Mouse (Mus musculus) layer of hippocampus, adult 9-11 months (tissue): ENCODE data around the gene Tarbp2.

Source experiments
- DNase-seq: peaks from one replicate; pipeline ENCODE4 v3.0.0; 2022

The Tarbp2 gene

DNA sequence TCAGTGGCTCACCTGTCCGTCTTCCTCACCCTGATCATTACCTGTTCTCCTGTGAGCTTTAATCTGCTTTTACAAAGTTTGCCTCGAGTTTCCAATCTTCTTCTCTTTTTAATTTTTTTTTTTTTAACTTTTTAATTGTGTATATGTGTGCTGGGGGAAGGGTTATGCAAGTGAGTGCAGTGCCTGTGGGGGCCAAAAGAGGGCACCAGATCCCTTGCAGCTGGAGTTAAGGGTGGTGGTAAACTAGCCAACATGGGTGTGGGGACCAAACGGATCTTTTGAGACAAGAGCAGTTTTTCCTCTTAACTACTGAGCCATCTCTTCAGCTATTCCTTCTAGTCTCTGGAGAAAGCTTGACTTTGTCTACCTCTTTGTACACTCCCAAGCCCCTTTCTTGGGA is 9.9 kb downstream of the Tarbp2 start:
- no peak for DNase-seq

- no peak for DNase-seq
Observed at GRCm38 (mm10) chr15:102528396-102528795, 10.4 kb downstream of the Tarbp2 start.

DNA sequence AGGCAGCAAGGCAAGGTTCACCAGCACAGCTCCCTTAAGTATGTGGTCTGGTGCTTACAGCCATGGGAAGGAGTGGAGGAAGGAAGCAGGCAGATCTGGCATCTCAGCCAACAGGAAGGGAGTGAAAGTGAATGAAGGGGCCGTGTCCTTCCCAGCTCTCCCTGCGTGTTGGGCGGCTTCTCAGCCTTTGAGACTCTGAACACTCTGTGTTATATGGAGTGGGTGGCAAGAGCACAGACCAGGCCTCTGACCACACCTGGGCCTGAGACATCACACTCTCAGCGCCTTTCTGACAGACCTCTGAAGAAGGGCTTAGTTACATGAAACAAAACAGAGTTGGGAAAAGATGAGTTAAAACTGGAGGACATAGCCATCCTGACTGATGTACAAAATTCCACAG is 12.6 kb downstream of the Tarbp2 start:
- no peak for DNase-seq

DNA sequence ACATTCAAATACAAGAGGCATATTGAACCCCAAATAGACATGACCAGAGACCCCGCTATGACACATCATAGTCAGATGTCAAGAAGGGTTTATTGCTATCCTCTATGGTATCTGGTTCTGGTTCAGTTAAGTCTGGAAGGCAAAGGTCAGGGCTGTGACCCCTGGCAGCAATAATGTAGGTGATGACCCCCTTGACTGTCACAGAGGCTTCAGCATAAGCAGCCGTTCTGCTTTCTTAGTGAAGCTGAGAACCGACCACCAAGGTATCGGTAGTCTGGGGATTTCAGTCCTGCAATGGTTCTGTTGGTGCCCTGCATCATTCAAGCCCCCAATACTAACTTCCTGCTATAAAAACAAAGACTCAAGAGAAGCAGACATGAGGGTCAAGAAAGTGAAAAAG is 13.6 kb downstream of the Tarbp2 start:
- DNase-seq, result no peak

DNA sequence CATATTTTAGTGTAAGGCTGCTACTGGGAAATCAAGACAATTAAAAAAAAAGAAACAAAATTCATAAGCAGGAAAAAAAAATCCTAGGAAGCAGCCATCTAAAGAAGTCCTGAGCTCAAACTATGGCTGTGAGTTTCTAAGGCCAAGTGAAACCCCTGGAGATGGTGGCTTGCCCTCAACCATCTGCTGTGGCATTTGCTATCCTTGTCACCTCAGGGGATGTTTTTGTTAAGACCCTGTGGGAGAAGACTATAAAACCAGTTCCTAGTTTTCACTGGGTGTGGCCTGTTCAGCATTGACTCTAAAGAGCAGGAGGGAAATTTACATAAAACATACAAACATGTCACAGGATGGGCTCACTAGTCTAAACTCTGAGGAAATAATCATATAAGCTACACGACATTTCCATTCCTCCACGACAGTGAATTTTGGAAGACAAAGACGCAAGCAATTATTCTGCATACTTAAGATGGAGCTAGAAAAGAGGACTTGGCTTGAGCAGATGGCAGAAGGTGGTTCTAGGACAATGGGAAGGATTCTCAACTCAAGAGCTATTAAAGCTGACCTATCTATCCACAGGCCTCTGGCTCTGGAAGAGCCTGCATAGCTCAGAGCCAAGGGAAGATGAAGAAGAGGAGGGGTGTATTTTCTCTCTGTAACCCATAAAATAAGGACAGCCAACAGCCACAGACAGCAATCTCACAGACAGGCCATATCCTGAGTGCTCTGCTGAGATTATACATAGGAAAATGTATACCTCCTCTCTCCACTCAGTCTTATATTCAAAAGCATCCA is 14.3 kb downstream of the Tarbp2 start:
- DNase-seq, result no peak

DNA sequence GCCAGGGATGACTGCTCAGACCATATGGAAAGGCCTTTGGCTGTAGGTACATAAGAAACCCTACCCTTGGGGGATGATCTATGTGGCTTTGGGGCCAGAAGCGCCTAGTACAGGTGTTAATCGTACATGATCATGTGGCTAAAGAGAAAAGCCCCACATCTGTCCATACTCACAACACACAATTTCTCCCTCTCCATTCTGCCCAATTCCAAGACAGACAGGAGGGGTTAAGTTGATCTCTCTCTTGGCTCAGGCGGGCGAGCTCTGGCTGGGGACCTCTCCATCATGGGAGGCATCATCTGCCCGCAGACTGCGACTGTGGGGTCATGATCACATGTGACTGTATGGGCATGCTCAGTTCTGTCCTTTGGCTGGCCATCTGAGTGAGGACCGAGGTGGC is 15.9 kb downstream of the Tarbp2 start:
- DNase-seq, result no peak

DNA sequence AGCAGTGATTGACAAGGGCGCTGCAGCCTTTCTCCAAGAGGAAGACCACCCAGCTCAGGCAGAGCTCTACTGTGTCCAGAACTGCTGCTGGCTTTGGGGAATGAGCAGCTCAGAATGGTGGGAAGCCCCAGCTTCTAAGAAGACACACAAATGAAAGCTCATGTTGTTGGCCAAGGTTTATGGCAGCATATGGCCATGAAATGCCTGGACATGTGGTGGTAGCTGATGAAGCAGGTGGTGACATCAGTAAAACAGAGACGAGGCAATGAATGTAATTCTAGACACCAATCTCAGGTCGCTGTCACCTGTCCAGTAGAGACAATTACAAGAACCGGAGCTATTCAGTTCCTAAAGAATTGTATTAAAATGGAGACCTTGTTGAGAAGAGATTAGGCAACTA is 26.8 kb downstream of the Tarbp2 start:
- DNase-seq, result no peak

DNA sequence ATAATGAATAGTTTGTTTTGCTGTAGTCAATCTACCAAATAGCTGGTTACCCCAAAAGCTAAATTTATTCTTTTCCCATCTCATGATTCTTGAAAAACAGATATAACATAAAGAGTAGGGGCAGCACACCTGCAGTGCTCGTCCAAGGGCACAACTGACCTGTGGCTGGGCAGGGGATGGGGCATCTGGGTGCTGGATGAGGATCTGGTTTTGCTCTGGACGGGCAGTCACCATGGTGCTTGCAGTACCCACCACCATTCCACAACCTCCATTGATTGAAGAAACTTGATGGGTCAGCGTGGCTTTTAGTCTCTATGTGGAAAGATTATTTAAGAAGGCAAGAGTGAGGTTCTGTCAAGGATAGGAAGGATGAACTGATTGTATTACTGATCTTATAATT is 28.3 kb downstream of the Tarbp2 start:
- DNase-seq, result no peak

- peak; percentile 95 for DNase-seq
Observed at GRCm38 (mm10) chr15:102546677-102547427, 28.9 kb downstream of the Tarbp2 start.

DNA sequence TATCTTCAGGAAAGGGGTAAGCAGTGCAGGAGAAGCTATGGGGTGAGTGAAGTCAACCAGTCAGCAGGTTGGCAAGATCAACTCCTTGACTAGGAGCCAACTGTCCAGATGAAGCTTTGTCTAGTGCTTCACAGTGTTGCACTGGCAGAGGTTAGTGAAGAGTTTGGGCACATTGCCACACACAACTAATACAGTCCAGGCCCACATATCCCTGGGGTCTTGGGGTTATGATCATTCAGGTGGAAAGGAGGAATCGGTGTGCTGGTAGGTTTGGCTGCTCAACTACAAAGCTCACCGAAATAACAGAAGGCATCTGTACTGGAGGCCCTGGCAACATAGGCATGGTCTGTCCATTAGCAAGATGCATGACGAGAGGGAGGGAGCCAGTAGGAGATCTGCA is 29.5 kb downstream of the Tarbp2 start:
- DNase-seq, result no peak

DNA sequence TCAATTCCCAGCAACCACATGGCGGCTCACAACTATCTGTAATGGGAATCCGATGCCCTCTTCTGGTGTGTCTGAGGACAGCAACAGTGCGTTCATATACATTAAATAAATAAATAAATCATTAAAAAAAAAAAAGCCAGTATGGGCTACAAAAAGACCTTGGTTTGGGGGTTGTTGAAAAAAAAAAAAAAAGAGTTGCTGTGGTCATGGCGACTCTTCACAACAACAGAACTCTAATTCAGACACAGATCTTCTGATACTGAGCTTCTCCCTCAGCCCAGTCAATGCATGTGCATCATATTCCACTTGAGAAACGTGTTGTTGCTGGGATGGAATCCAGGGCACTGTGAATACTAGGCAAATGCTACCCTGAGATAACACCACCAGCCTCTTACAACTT is 34.6 kb downstream of the Tarbp2 start:
- DNase-seq, result no peak

DNA sequence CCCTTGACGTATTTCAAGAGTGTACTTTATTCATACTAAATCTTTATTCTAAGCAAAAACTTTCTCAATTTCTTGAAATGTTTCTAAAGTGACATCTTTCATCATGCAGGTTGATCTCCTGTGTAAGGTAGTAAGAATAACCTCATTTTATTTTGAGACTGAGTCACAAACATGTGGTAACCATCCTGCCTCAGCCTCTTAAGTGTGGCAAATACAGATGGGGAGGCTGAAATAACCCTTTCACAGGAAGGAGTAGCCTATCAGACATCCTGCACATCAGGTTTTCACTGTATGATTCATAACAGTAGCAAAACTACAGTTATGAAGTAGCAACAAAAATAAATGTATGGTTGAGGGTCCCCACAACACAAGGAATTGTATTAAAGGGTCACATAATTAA is 37.6 kb downstream of the Tarbp2 start:
- DNase-seq, result no peak

DNA sequence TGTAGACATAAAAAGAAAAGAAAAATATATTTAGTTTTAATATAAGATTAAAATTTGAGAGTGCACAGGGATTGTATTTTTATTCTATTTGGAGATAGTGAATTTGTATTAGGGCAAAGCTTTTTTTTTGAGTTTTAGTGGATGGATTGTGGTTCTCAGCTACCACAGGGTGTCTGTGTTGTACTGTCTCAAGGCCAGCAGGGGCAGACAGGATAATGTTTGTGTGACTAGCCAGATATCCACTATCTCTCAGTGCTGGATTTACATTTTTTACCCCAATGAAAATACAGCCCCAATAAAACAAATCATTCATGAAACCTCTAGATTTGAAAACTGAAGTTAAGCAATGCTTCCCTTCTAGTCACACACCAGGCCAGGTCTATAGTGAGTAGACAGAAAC is 39.6 kb downstream of the Tarbp2 start:
- DNase-seq, result no peak

DNA sequence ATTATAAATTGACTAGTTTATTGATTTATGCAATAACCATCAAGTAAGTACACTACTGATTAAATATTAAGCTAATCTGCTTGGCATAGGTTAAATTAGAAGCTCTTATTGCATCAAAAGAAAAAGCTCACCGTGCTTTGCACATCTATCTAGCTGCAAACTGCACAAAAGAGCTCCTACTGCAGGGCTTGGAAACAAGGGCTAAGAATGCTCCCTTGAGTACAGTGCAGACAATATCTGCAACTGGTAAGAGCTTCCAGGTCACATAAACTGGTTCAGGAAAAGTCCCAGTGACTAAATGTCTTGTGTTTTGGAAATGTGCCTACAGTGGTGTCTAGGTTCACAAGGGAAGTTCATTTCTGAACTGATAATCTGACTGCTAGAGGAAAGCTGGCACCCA is 44.5 kb downstream of the Tarbp2 start:
- no peak for DNase-seq

DNA sequence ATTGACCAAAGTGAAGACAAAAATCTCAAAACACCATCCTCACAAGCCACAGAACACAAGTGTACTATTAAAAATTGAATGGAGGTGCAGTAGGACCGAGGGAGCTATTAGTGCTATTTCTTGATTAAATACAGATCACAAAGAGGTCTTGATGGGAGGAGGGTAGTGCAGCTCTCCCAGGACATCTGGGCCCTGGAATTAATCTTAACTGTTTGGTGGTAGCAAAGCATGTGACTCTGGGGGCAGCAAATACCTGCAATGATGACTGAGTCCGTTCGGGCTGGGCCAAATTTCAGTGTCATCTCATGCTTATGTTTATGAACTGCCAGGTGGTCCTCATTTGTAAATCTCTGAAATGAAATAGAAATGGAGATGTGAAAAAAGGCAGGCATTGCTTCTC is 45.1 kb downstream of the Tarbp2 start:
- no peak for DNase-seq

DNA sequence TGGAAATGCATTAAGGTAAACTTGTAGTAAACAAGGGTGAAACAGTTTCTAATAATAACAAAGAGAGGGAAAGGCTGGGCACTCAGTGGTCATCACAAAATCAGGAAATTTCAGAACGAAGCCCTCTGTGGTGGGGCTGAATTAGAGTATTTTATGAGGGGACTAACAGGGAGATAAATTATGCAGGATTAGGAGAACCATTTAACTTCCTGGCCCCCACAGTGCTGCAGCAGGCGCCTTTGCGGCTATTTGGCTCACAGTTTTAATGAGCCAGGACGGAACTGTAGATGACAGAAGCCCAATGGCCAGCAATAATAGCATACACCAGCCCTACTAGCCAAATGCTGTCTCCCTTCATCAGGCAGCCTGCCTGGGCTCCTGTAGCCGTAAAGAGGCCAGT is 45.7 kb downstream of the Tarbp2 start:
- no peak for DNase-seq

- no peak for DNase-seq
Observed at GRCm38 (mm10) chr15:102567849-102568248, 49.9 kb downstream of the Tarbp2 start.

DNA sequence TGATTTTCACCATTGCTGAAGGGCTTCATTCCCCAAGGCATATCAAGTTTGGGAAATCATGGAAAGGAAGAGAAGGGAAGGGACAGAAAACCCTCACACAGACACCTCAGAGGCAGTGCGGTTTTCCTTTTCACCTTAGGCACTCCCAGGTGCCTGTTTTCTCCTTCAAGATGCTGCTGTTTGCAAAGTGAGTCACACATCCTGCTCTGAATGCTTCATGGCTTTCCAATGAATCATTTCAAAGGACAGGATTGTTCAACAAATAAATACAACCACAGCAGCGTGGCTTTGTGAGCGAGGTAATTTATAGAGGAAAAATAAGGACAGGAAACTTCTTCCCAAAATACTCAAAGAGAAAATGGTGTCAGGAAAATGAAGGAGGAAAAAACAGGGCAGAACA is 54.1 kb downstream of the Tarbp2 start:
- no peak for DNase-seq
